Mouse (Mus musculus) monocyte, adult 2 months (primary cell): ENCODE data around the gene Olfr718-ps1.
A peak's percentile ranks its signal among the peaks of the same experiment; 100 is the strongest.
"Not testable (repeated sequence)": the region's sequence is repeated elsewhere in the genome, so short reads cannot be mapped to it uniquely, and the experiment has no call there.

Experiments
- DNase-seq, 2 experiments: peaks; one replicate each; pipeline ENCODE4 v3.0.0; 2022; ENCODE audit warnings: low spot score in 2 of 2, low read depth in 1 of 2

The Olfr718-ps1 gene

GRCm38 (mm10) chr5:143147481-143147880 is at the start of gene Olfr718-ps1:
TSS of gene Olfr718-ps1 (minus strand) at chr5:143147581.
- DNase-seq = no peak

GRCm38 (mm10) chr5:143196506-143196905 is 49.1 kb upstream of the Olfr718-ps1 start:
- DNase-seq = no peak

GRCm38 (mm10) chr5:143195166-143195565 is 47.8 kb upstream of the Olfr718-ps1 start:
- no peak for DNase-seq

- not testable (repeated sequence) for DNase-seq
These were observed 47.4 kb upstream of the Olfr718-ps1 start for GRCm38 (mm10) chr5:143194747-143195146.

- no peak for DNase-seq
These were observed 45.4 kb upstream of the Olfr718-ps1 start for GRCm38 (mm10) chr5:143192806-143193205.

GRCm38 (mm10) chr5:143188014-143188413 is 40.6 kb upstream of the Olfr718-ps1 start:
- DNase-seq = not testable (repeated sequence)

- DNase-seq = peak; percentile 79 to 82
These were observed 33.1 kb upstream of the Olfr718-ps1 start, which contains the start of the genes Rbak and Spdye4b for GRCm38 (mm10) chr5:143180255-143181076. TSS of gene Rbak (minus strand) at chr5:143180775. TSS of gene Spdye4b (plus strand) at chr5:143181017.

GRCm38 (mm10) chr5:143179179-143179578 is 31.8 kb upstream of the Olfr718-ps1 start:
- no peak for DNase-seq

GRCm38 (mm10) chr5:143177541-143178200 is 30.3 kb upstream of the Olfr718-ps1 start:
- no peak for DNase-seq

- no peak for DNase-seq
These were observed 28.6 kb upstream of the Olfr718-ps1 start for GRCm38 (mm10) chr5:143175970-143176369.

- peak in 1 of 2 experiments; percentile 7 for DNase-seq
These were observed 18.2 kb upstream of the Olfr718-ps1 start for GRCm38 (mm10) chr5:143165508-143166070.

- no peak for DNase-seq
These were observed 8.2 kb upstream of the Olfr718-ps1 start for GRCm38 (mm10) chr5:143155534-143155933.

GRCm38 (mm10) chr5:143153756-143154155 is 6.4 kb upstream of the Olfr718-ps1 start:
- no peak for DNase-seq

GRCm38 (mm10) chr5:143150044-143150443 is 2.7 kb upstream of the Olfr718-ps1 start:
- DNase-seq = no peak

GRCm38 (mm10) chr5:143149536-143149935 is 2.2 kb upstream of the Olfr718-ps1 start:
- DNase-seq = no peak

- no peak for DNase-seq
These were observed 1.3 kb upstream of the Olfr718-ps1 start for GRCm38 (mm10) chr5:143148661-143149060.

GRCm38 (mm10) chr5:143137580-143137979 is 9.8 kb downstream of the Olfr718-ps1 start:
- DNase-seq = no peak

- DNase-seq = no peak
These were observed 12.3 kb downstream of the Olfr718-ps1 start for GRCm38 (mm10) chr5:143135042-143135441.

- DNase-seq = not testable (repeated sequence)
These were observed 13.0 kb downstream of the Olfr718-ps1 start for GRCm38 (mm10) chr5:143134216-143135010.

- DNase-seq = no peak
These were observed 14.4 kb downstream of the Olfr718-ps1 start for GRCm38 (mm10) chr5:143132935-143133514.

- no peak for DNase-seq
These were observed 17.0 kb downstream of the Olfr718-ps1 start for GRCm38 (mm10) chr5:143130342-143130741.
